Mouse (Mus musculus) lung, embryonic 14.5 days (tissue): ENCODE measurements at regions not wholly inside any gene's neighbourhood (a gene's known extent, or its start where the extent isn't known, plus 50 kb on each side); places are given as distances from the start of the nearest gene placed in this dataset.

ENCODE experiments used
- ATAC-seq: fragments of 200-750 bp; cut with Nextera tagmentation; 2 replicates; pipeline ENCODE4 v1.8.0; 2017; ENCODE audit warnings: mild to moderate bottlenecking, moderate TSS enrichment, moderate library complexity; ENCODE audit not compliant: insufficient read depth
- DNase-seq: peaks from one replicate; pipeline ENCODE4 v3.0.0-alpha.2; 2015
- H3K27ac ChIP-seq: fragments of 300-500 bp; sonication (generic); 2 replicates; pipeline ENCODE4 v1.5.1; 2014; ENCODE audit warnings: low read depth, mild to moderate bottlenecking, moderate library complexity
- H3K27me3 ChIP-seq: fragments of 300-500 bp; sonication (generic); 2 replicates; pipeline ENCODE4 v1.6.1; 2014; ENCODE audit warnings: low read length, control low read depth; ENCODE audit not compliant: insufficient read depth
- H3K36me3 ChIP-seq: fragments of 300-500 bp; sonication (generic); 2 replicates; pipeline ENCODE4 v1.6.1; 2014; ENCODE audit warnings: control low read depth; ENCODE audit not compliant: insufficient read depth
- H3K4me1 ChIP-seq: fragments of 300-500 bp; sonication (generic); 2 replicates; pipeline ENCODE4 v1.6.1; 2014; ENCODE audit warnings: antibody characterized with exemption, control low read depth; ENCODE audit not compliant: insufficient read depth
- H3K4me2 ChIP-seq: fragments of 300-500 bp; sonication (generic); 2 replicates; pipeline ENCODE4 v1.6.1; 2014; ENCODE audit warnings: mild to moderate bottlenecking
- H3K4me3 ChIP-seq: fragments of 300-500 bp; sonication (generic); 2 replicates; pipeline ENCODE4 v1.5.1; 2014; ENCODE audit warnings: low read depth, low read length
- H3K9ac ChIP-seq: fragments of 300-500 bp; sonication (generic); 2 replicates; pipeline ENCODE4 v1.6.1; 2014
- H3K9me3 ChIP-seq: fragments of 300-500 bp; sonication (generic); 2 replicates; pipeline ENCODE4 v1.6.1; 2016; ENCODE audit warnings: low read depth, low read length, control low read depth
- CTCF ChIP-seq: IDR thresholded peaks from 2 replicates; pipeline ENCODE4 v1.5.1; 2016; ENCODE audit warnings: antibody characterized with exemption, low read depth
- WGBS: fragments of 180-500 bp; shearing (Covaris S2); extraction: QIAGEN DNeasy Blood & Tissue Kit; methylation state at CpG from one replicate; pipeline ENCODE4 v1.1.7; 2014; 5-methylcytosine and 5-hydroxymethylcytosine counted together

GRCm38 (mm10) chr8:128235527-128235926 is 122.9 kb upstream of the Nrp1 start:
- no peak overlapping the region for H3K27ac ChIP-seq
- ATAC-seq = no peak
- no peaks in the 10 kb centered on the region for H3K9me3 ChIP-seq
- DNase-seq = no peak
- H3K27me3 ChIP-seq = no peaks in the 10 kb centered on the region
- H3K36me3 ChIP-seq = no peaks in the 10 kb centered on the region
- no peak overlapping the region for H3K9ac ChIP-seq
- H3K4me3 ChIP-seq = no peak overlapping the region
- TF ChIP-seq CTCF = no peak
- 48% methylated on average over 5 of the region's 5 CpGs for WGBS
- no peak overlapping the region for H3K4me2 ChIP-seq
- H3K4me1 ChIP-seq = 0 out of 2 replicates have a peak, but pooled peaks cover 4% of the 10 kb centered on the region

GRCm38 (mm10) chr8:128236097-128236496 is 122.3 kb upstream of the Nrp1 start:
- H3K27ac ChIP-seq = no peak overlapping the region
- H3K4me1 ChIP-seq = 0 out of 2 replicates have a peak, but pooled peaks cover 4% of the 10 kb centered on the region
- H3K9ac ChIP-seq = no peak overlapping the region
- no peak for TF ChIP-seq CTCF
- H3K36me3 ChIP-seq = no peaks in the 10 kb centered on the region
- no peak overlapping the region for H3K4me3 ChIP-seq
- H3K27me3 ChIP-seq = no peaks in the 10 kb centered on the region
- no peak for ATAC-seq
- no peaks in the 10 kb centered on the region for H3K9me3 ChIP-seq
- no peak for DNase-seq
- no peak overlapping the region for H3K4me2 ChIP-seq
- WGBS = 83% methylated on average over 2 of the region's 2 CpGs

GRCm38 (mm10) chr8:128238948-128239347 is 119.5 kb upstream of the Nrp1 start:
- DNase-seq = no peak
- 92% methylated on average over 2 of the region's 2 CpGs for WGBS
- no peak for ATAC-seq
- Histone ChIP-seq H3K27me3 (no peaks in the 10 kb centered on the region), H3K4me1 (no peaks in the 10 kb centered on the region), H3K9me3 (no peaks in the 10 kb centered on the region), H3K9ac (no peak overlapping the region), H3K4me3 (no peak overlapping the region), H3K4me2 (no peak overlapping the region), H3K36me3 (no peaks in the 10 kb centered on the region), H3K27ac (no peak overlapping the region)
- no peak for TF ChIP-seq CTCF

- no peaks in the 10 kb centered on the region for H3K4me1 ChIP-seq
- no peak for ATAC-seq
- no peaks in the 10 kb centered on the region for H3K27me3 ChIP-seq
- H3K9me3 ChIP-seq = no peaks in the 10 kb centered on the region
- WGBS = 49% methylated on average over 1 of the region's 1 CpGs
- H3K36me3 ChIP-seq = no peaks in the 10 kb centered on the region
- no peak overlapping the region for H3K9ac ChIP-seq
- H3K27ac ChIP-seq = no peak overlapping the region
- DNase-seq = no peak
- no peak overlapping the region for H3K4me3 ChIP-seq
- H3K4me2 ChIP-seq = no peak overlapping the region
- no peak for TF ChIP-seq CTCF
Observed at GRCm38 (mm10) chr8:128239783-128240182, 118.6 kb upstream of the Nrp1 start.

- WGBS = 96% methylated on average over 1 of the region's 1 CpGs
- H3K36me3 ChIP-seq = no peaks in the 10 kb centered on the region
- no peak for TF ChIP-seq CTCF
- no peak overlapping the region for H3K4me3 ChIP-seq
- no peaks in the 10 kb centered on the region for H3K9me3 ChIP-seq
- no peak overlapping the region for H3K4me2 ChIP-seq
- H3K27ac ChIP-seq = no peak overlapping the region
- H3K4me1 ChIP-seq = no peaks in the 10 kb centered on the region
- H3K27me3 ChIP-seq = no peaks in the 10 kb centered on the region
- H3K9ac ChIP-seq = no peak overlapping the region
- DNase-seq = no peak
- no peak for ATAC-seq
Observed at GRCm38 (mm10) chr8:128241200-128241599, 117.2 kb upstream of the Nrp1 start.

GRCm38 (mm10) chr8:128242465-128243251 is 115.7 kb upstream of the Nrp1 start:
- H3K27ac ChIP-seq = no peak overlapping the region
- H3K9ac ChIP-seq = no peak overlapping the region
- H3K4me2 ChIP-seq = no peak overlapping the region
- no peaks in the 10 kb centered on the region for H3K27me3 ChIP-seq
- no peaks in the 10 kb centered on the region for H3K4me1 ChIP-seq
- H3K36me3 ChIP-seq = no peaks in the 10 kb centered on the region
- no peak for DNase-seq
- no peak overlapping the region for H3K4me3 ChIP-seq
- H3K9me3 ChIP-seq = no peaks in the 10 kb centered on the region
- no peak for ATAC-seq
- no peak for TF ChIP-seq CTCF
- 84% methylated on average over 3 of the region's 3 CpGs for WGBS

- no peaks in the 10 kb centered on the region for H3K36me3 ChIP-seq
- ATAC-seq = no peak
- no peaks in the 10 kb centered on the region for H3K4me1 ChIP-seq
- H3K9ac ChIP-seq = no peak overlapping the region
- H3K4me3 ChIP-seq = no peak overlapping the region
- no peaks in the 10 kb centered on the region for H3K9me3 ChIP-seq
- H3K27ac ChIP-seq = no peak overlapping the region
- no peaks in the 10 kb centered on the region for H3K27me3 ChIP-seq
- TF ChIP-seq CTCF = no peak
- H3K4me2 ChIP-seq = no peak overlapping the region
- DNase-seq = no peak
- WGBS = 26% methylated on average over 2 of the region's 2 CpGs
Observed at GRCm38 (mm10) chr8:128251723-128252122, 106.7 kb upstream of the Nrp1 start.

- Histone ChIP-seq H3K27ac (no peak overlapping the region), H3K36me3 (no peaks in the 10 kb centered on the region), H3K4me2 (no peak overlapping the region), H3K27me3 (no peaks in the 10 kb centered on the region), H3K9ac (no peak overlapping the region), H3K4me1 (peaks cover 12% of the 10 kb centered on the region; the same call in 1 of the 2 replicates), H3K4me3 (no peak overlapping the region), H3K9me3 (no peaks in the 10 kb centered on the region)
- WGBS = 90% methylated on average over 3 of the region's 3 CpGs
- no peak for TF ChIP-seq CTCF
- no peak for ATAC-seq
- DNase-seq = no peak
Observed at GRCm38 (mm10) chr8:128260836-128261235, 97.6 kb upstream of the Nrp1 start.
